In the genomic region with DNA sequence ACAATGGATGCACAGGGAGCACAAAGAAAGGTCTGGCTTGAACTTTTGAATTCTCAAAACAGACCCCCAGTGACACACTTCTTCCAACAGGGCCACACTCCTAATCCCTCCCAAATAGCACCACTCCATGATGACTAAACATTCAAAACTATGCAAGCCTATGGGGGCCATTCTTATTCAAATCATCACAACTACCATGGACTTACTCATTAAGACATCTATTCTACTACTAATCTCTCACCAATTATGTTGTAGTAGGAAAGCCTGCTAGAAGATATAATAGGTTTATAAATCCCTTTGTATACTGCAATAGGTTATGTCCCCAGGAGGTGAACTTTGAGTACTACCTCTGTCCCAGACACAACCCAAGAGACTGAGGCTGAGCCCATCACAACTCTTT, we compare ENCODE assay signal across 12 mouse cellular contexts.
"Had no signal": no experiment of that assay in that cellular context is flagged by ENCODE, and none has a peak within 500 bp of the region (broad histone marks: within the 10 kb centered on the region; RNA-seq: fewer than 3 reads in every experiment).

No protein-coding gene starts in this region.

- H3K9ac ChIP-seq: liver, embryonic 13.5 days had no signal

- H3K4me3 ChIP-seq: left cerebral cortex, adult 2 months; liver, embryonic 13.5 days had no signal

- H3K4me1 ChIP-seq: liver, embryonic 13.5 days had no signal

- DNase-seq: kidney, adult 18-20 months; kidney, adult 9 months; kidney, postnatal 14 days; layer of hippocampus, postnatal 36 days; liver, embryonic 13.5 days; lung, adult 2 months; lung, postnatal 14 days; lung, postnatal 4 days; midbrain, embryonic 14.5 days; thymus, adult 18-20 months; thymus, postnatal 36 days had no signal

- H3K9me3 ChIP-seq: liver, embryonic 13.5 days had no signal

- H3K36me3 ChIP-seq: liver, embryonic 13.5 days had no signal

- H3K4me2 ChIP-seq: liver, embryonic 13.5 days had no signal

- H3K27me3 ChIP-seq: liver, embryonic 13.5 days had no signal

- H3K27ac ChIP-seq: left cerebral cortex, adult 2 months; liver, embryonic 13.5 days had no signal
